Mouse (Mus musculus) midbrain, embryonic 13.5 days (tissue): ENCODE results near the gene Gm973. TPM values are rescaled to one million over a fixed set of nuclear protein-coding genes. Genes with fewer than 3 reads are reported as not detected.

Experiments
- ATAC-seq: fragments of 200-750 bp; cut with Nextera tagmentation; 2 replicates; pipeline ENCODE4 v1.8.0; 2017; ENCODE audit warnings: mild to moderate bottlenecking, moderate TSS enrichment, moderate library complexity
- H3K27ac ChIP-seq: fragments of 300-500 bp; sonication (generic); 2 replicates; pipeline ENCODE4 v1.5.1; 2015; ENCODE audit warnings: inconsistent platforms, mild to moderate bottlenecking, moderate library complexity
- H3K27me3 ChIP-seq: fragments of 300-500 bp; sonication (generic); 2 replicates; pipeline ENCODE4 v1.6.1; 2015; ENCODE audit warnings: mild to moderate bottlenecking, inconsistent platforms
- H3K36me3 ChIP-seq: fragments of 300-500 bp; sonication (generic); 2 replicates; pipeline ENCODE4 v1.6.1; 2015; ENCODE audit warnings: mild to moderate bottlenecking, inconsistent platforms
- H3K4me1 ChIP-seq: fragments of 300-500 bp; sonication (generic); replicated peaks from 2 replicates; pipeline ENCODE4 v1.6.1; 2015; ENCODE audit warnings: inconsistent platforms
- H3K4me2 ChIP-seq: fragments of 300-500 bp; sonication (generic); replicated peaks from 2 replicates; pipeline ENCODE4 v1.6.1; 2015; ENCODE audit warnings: moderate library complexity, mild to moderate bottlenecking, inconsistent platforms
- H3K4me3 ChIP-seq: fragments of 300-500 bp; sonication (generic); replicated peaks from 2 replicates; pipeline ENCODE4 v1.5.1; 2015; ENCODE audit warnings: mild to moderate bottlenecking, inconsistent platforms
- H3K9ac ChIP-seq: fragments of 300-500 bp; sonication (generic); replicated peaks from 2 replicates; pipeline ENCODE4 v1.6.1; 2015; ENCODE audit warnings: mild to moderate bottlenecking, inconsistent platforms
- H3K9me3 ChIP-seq: fragments of 300-500 bp; sonication (generic); 2 replicates; pipeline ENCODE4 v1.6.1; 2016; ENCODE audit warnings: mild to moderate bottlenecking, inconsistent platforms
- WGBS: fragments of 180-500 bp; shearing (Covaris S2); methylation state at CpG from one replicate; pipeline ENCODE4 v1.1.7; 2015; 5-methylcytosine and 5-hydroxymethylcytosine counted together
- polyA plus RNA-seq: library from polyadenylated mRNA; unstranded; fragments of >200 nt; fragmentation: Nextera tagmentation; extraction: Ambion mirVana; gene quantifications from 2 replicates; pipeline ENCODE4 v1.2.1, GENCODE M21; 2015

Gm973 gene
- polyA plus RNA-seq, 1 experiment from 2014 or later = 7.2 TPM

- ATAC-seq = no peak
- no peaks in the 10 kb centered on the region for H3K9me3 ChIP-seq
- no peak overlapping the region for H3K4me3 ChIP-seq
- WGBS = 61% methylated on average over 3 of the region's 3 CpGs
- H3K4me1 ChIP-seq = peaks cover 16% of the 10 kb centered on the region
- no peaks in the 10 kb centered on the region for H3K36me3 ChIP-seq
- H3K4me2 ChIP-seq = no peak overlapping the region
- no peaks in the 10 kb centered on the region for H3K27me3 ChIP-seq
- 0 out of 2 replicates have a peak overlapping the region, but pooled peaks have one; percentile 64 for H3K27ac ChIP-seq
- H3K9ac ChIP-seq = no peak overlapping the region
Observed at GRCm38 (mm10) chr1:59524759-59525158, 8.7 kb downstream of the Gm973 start.

DNA sequence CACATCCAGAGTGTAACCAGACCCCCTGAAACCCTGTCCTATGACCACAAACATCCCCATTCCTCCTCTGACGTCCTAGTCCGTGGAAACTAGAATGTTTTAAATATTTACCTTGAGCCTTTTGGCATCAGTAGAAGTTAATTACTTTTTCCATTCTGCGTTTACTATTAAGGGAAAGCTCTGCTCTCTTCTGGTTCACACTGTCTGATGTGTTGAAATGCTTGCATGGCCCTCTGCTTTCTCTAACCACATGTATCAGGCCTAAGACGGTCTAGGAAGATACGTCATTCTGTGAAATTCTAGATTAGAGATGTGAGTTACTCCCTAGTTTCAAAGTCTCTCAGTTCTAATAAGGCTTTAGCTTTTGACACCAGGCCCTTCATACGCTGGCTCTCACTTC is 11.2 kb downstream of the Gm973 start:
- Histone ChIP-seq H3K36me3 (no peaks in the 10 kb centered on the region), H3K4me2 (no peak overlapping the region), H3K4me3 (no peak overlapping the region), H3K4me1 (peaks cover 14% of the 10 kb centered on the region), H3K27me3 (no peaks in the 10 kb centered on the region), H3K9ac (no peak overlapping the region), H3K9me3 (no peaks in the 10 kb centered on the region), H3K27ac (no peak overlapping the region)
- ATAC-seq = no peak
- 94% methylated on average over 6 of the region's 6 CpGs for WGBS

GRCm38 (mm10) chr1:59534976-59535810 is 19.1 kb downstream of the Gm973 start:
- H3K27ac ChIP-seq = peak overlapping the region; percentile 70
- H3K36me3 ChIP-seq = no peaks in the 10 kb centered on the region
- H3K4me1 ChIP-seq = peaks cover 19% of the 10 kb centered on the region
- 18% methylated on average over 5 of the region's 5 CpGs for WGBS
- H3K27me3 ChIP-seq = no peaks in the 10 kb centered on the region
- H3K9me3 ChIP-seq = no peaks in the 10 kb centered on the region
- H3K4me3 ChIP-seq = no peak overlapping the region
- no peak overlapping the region for H3K4me2 ChIP-seq
- no peak overlapping the region for H3K9ac ChIP-seq
- peak; percentile 91 for ATAC-seq

DNA sequence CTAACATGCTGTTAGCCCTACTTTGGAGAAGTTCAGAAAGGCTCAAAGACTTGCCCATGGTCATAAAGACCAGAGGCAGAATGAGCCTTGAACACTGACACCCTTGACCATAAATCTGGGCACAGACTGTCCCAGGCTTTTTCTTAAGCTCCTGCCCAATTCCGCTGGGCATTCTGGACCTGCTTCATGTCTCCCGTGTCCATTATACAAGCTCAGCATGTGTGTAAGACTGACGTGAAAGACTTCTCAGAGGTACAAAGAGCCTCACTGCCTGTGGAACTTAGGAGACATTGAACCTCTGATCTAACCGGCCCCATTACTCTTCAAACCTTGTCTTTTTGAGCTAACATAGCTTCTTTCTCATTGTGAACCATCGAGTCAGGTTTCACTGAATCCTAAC is 22.3 kb downstream of the Gm973 start:
- H3K27me3 ChIP-seq = no peaks in the 10 kb centered on the region
- H3K4me1 ChIP-seq = peaks cover 23% of the 10 kb centered on the region
- H3K9me3 ChIP-seq = no peaks in the 10 kb centered on the region
- no peak overlapping the region for H3K4me3 ChIP-seq
- no peak overlapping the region for H3K4me2 ChIP-seq
- no peak overlapping the region for H3K9ac ChIP-seq
- no peak for ATAC-seq
- no peak overlapping the region for H3K27ac ChIP-seq
- H3K36me3 ChIP-seq = no peaks in the 10 kb centered on the region
- 89% methylated on average over 5 of the region's 5 CpGs for WGBS

DNA sequence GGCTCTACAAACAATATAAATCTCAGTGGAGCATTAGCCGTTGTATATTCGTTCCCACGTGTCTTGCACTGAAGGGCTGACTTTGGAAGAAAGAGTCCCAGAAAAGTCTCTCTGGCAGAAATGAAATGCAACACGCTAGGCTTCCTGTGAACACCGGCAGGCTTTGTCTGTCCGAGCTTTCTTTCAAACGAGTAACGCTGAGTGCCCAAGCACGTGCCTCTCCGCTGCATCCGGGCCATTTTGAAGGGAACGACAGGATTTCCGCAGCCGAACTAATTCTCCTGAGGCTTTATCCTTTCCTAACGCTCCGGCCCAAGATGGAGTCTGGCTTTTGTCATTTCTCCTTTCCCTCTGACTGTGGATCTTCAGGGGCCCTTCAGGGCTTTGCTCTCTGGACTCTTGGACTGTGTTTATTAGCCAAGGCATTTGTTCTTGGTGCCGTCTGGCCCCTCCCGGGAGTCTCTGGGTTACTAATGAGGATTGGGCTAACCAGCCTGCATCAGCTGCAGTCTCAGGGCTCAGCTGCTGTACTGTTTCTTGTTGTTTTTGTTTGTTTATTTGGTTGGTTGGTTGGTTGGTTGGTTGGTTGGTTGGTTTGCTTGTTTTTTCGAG is 24.6 kb downstream of the Gm973 start:
- Histone ChIP-seq H3K4me2 (no peak overlapping the region), H3K4me3 (no peak overlapping the region), H3K4me1 (0 out of 2 replicates have a peak, but pooled peaks cover 10% of the 10 kb centered on the region), H3K9me3 (no peaks in the 10 kb centered on the region), H3K27ac (no peak overlapping the region), H3K9ac (no peak overlapping the region), H3K36me3 (no peaks in the 10 kb centered on the region), H3K27me3 (no peaks in the 10 kb centered on the region)
- WGBS = 44% methylated on average over 19 of the region's 19 CpGs
- ATAC-seq = peak; percentile 37; the same call in 1 of the 2 replicates

DNA sequence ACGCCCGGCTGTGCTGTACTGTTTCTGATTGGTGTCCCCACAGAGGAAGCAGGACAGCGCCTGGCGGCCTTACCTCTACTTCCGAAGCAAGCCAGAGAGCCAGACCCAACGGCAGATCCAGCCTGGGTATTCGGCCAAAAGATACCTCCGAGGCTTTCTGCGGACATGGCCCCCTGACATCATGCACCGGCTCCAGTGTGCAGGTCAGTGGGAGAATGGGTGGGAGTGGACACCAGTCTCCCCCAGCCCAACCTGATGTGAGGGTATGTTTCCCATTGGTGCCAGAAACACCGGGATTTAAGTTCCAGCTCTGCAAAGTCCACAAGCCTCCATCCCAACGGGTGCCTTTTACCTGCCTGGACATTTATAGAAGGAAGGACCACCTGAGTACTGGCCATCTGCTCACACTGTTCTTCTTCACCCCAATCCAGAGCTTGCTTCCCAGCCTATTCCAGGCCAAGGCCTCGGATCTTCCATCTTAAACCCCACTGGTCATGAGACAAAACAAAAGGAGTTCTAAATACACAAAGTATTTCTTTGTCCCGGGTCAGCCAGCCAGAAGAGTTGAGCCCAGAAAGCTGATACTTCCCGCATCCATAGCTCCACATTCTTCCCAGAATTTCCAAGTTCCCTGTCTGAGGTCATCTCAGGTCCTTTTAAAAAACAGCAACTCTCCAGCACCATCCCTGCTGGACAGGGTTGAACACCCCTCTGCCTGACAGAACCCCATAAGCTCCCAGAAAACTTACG is 25.4 kb downstream of the Gm973 start:
- no peak for ATAC-seq
- H3K9me3 ChIP-seq = no peaks in the 10 kb centered on the region
- H3K4me1 ChIP-seq = 0 out of 2 replicates have a peak, but pooled peaks cover 4% of the 10 kb centered on the region
- no peak overlapping the region for H3K27ac ChIP-seq
- no peak overlapping the region for H3K4me2 ChIP-seq
- no peak overlapping the region for H3K9ac ChIP-seq
- no peaks in the 10 kb centered on the region for H3K27me3 ChIP-seq
- WGBS = 81% methylated on average over 16 of the region's 16 CpGs
- H3K4me3 ChIP-seq = no peak overlapping the region
- no peaks in the 10 kb centered on the region for H3K36me3 ChIP-seq

GRCm38 (mm10) chr1:59542231-59542630 is 26.2 kb downstream of the Gm973 start:
- Histone ChIP-seq H3K9ac (no peak overlapping the region), H3K36me3 (no peaks in the 10 kb centered on the region), H3K27me3 (no peaks in the 10 kb centered on the region), H3K9me3 (no peaks in the 10 kb centered on the region), H3K4me1 (0 out of 2 replicates have a peak, but pooled peaks cover 4% of the 10 kb centered on the region), H3K4me3 (no peak overlapping the region), H3K4me2 (no peak overlapping the region), H3K27ac (no peak overlapping the region)
- WGBS = 82% methylated on average over 6 of the region's 6 CpGs
- ATAC-seq = no peak

DNA sequence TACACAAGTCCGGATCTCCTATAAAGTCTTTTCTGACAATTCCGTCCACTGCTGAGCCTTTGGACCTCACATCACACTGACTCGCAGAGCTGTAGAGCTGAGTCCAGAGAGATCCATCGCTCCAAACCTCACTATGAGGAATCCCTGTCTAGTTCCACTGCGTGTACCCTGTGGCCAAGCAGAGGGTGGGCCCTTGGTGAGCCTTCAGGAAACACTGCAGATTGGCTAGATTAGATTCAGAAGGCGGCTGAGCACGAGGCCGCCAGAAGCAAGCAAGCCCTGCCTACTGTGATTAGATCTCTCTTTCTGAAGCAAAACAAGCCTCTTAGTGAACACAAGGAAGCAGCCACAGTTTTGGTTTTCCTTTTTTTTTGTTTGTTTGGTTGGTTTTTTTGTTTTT is 27.8 kb downstream of the Gm973 start:
- WGBS = 83% methylated on average over 8 of the region's 8 CpGs
- Histone ChIP-seq H3K4me3 (no peak overlapping the region), H3K9me3 (no peaks in the 10 kb centered on the region), H3K4me1 (peaks cover 9% of the 10 kb centered on the region), H3K36me3 (no peaks in the 10 kb centered on the region), H3K9ac (no peak overlapping the region), H3K27me3 (no peaks in the 10 kb centered on the region), H3K4me2 (no peak overlapping the region), H3K27ac (no peak overlapping the region)
- no peak for ATAC-seq

DNA sequence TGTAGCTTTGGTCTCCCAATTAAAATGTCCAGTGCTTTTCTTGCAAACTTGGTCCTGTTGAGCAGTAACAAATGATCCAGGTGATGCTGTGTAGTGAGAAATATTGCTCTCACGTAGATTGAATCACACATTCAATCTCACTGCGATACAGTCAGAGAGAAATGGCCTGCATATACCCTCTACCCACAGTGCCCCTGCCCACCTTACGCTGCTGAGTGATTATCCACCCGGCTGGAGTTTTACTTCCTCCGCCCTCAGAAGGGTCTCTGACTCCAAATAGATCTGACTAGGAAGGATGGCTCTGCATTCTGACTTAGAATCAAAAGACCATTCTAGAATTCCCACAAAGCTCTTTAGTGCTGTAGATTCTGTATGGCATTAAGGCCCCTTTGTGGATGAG is 32.4 kb downstream of the Gm973 start:
- Histone ChIP-seq H3K4me1 (peaks cover 14% of the 10 kb centered on the region), H3K27ac (no peak overlapping the region), H3K4me2 (no peak overlapping the region), H3K9ac (no peak overlapping the region), H3K9me3 (no peaks in the 10 kb centered on the region), H3K36me3 (no peaks in the 10 kb centered on the region), H3K27me3 (no peaks in the 10 kb centered on the region; the same call in 1 of the 2 replicates), H3K4me3 (no peak overlapping the region)
- WGBS = 74% methylated on average over 5 of the region's 5 CpGs
- no peak for ATAC-seq

DNA sequence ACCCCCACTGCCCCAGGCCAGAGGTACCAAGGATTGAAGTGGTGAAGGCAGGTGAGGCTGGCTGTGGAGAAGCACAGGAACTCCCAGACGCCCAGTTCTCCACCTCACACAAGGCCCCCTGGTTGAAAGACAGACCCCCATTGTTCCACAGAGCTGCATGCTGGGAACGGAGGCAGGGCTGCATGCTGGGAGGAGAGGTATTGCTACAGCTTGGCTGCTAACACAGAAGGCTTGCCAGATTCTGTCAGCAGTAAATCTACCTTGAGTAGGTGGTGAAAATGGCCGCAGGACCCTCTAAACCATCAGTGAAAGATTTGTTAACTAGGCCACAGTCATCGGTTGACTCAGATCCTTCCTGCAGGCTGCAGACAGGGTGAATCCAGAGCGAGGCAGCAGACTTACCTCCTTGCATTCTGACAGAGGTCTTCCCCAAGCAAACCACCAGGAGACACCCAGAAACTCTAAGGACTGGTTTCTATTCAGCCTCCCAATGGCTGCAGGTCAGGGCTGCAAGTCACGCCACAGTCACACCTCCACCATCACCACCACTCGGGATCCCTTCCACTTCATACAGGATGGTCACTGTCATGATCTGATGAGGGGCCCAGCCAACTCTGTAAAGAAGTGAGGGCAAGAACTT is 33.1 kb downstream of the Gm973 start:
- H3K27me3 ChIP-seq = no peaks in the 10 kb centered on the region; the same call in 1 of the 2 replicates
- no peak for ATAC-seq

DNA sequence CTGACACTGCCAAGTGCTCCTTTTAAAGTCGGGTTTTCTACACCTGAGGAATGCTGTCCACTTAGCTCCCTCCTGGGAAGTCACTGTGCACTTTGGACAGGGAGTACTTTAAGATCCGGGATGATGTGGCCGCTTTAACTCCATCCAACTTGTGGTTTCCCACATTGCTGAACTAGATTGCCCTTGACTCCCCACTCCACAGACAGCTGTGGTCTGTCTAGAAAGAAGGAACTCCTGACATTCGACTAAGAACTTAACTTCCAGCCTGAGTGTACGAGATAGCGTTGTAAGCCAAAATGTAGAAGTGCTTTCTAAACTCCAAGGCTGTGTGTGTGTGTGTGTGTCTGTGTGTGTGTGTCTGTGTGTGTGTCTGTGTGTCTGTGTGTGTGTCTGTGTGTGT is 34.2 kb downstream of the Gm973 start:
- no peak overlapping the region for H3K9ac ChIP-seq
- no peak for ATAC-seq
- H3K4me2 ChIP-seq = no peak overlapping the region
- no peaks in the 10 kb centered on the region for H3K36me3 ChIP-seq
- H3K27me3 ChIP-seq = no peaks in the 10 kb centered on the region; the same call in 1 of the 2 replicates
- H3K4me3 ChIP-seq = no peak overlapping the region
- no peak overlapping the region for H3K27ac ChIP-seq
- 83% methylated on average over 6 of the region's 6 CpGs for WGBS
- peaks cover 17% of the 10 kb centered on the region for H3K4me1 ChIP-seq
- no peaks in the 10 kb centered on the region for H3K9me3 ChIP-seq

More for the DNA sequence above, 33.1 kb downstream of the Gm973 start:
- no peak overlapping the region for H3K27ac ChIP-seq
- no peak overlapping the region for H3K9ac ChIP-seq
- peaks cover 17% of the 10 kb centered on the region for H3K4me1 ChIP-seq
- WGBS = 66% methylated on average over 7 of the region's 7 CpGs
- H3K4me2 ChIP-seq = no peak overlapping the region
- H3K9me3 ChIP-seq = no peaks in the 10 kb centered on the region
- no peak overlapping the region for H3K4me3 ChIP-seq
- H3K36me3 ChIP-seq = no peaks in the 10 kb centered on the region
